Mouse (Mus musculus): Measurements from ENCODE around the gene Hap1. TPM values are rescaled to one million over a fixed set of nuclear protein-coding genes. Genes with fewer than 3 reads are reported as not detected.
"Not testable (repeated sequence)": the region's sequence is repeated elsewhere in the genome, so short reads cannot be mapped to it uniquely, and the experiment has no call there.

Hap1 gene
- polyA plus RNA-seq, 1 experiment from 2014 or later: 264 TPM

DNA sequence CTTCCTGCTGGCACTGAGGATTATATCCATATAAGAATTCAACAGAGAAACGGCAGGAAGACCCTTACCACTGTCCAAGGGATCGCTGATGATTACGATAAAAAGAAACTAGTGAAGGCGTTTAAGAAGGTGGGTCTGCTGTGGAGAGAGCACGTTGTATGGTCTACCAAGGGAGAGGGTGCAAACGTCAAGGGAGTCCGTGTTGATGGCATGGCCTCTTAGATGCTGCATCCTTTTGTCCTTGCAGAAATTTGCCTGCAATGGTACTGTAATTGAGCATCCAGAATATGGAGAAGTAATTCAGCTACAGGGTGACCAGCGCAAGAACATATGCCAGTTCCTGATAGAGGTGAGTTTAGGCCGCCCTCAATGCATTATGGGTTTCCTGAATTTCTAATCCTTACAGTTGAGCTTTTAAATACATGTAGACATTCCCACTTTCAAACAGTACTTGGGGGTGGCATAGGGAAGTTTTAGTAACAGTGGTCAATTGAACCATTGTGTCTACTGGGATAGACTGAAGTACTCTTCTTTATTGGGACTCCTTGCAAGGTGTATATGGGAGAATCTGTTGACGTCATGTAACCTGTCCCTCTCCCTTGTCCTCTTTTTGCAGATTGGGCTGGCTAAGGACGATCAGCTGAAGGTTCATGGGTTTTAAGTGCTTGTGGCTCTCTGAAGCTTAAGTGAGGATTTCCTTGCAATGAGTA lies 35.1 kb downstream of the Hap1 start:
- WGBS: 18% methylated on average over 11 of the region's 11 CpGs
- not testable (repeated sequence) for ATAC-seq (ENCODE audit: low FRiP score)
- peak overlapping the region; percentile 95 for H3K9ac ChIP-seq (replicated peaks)

DNA sequence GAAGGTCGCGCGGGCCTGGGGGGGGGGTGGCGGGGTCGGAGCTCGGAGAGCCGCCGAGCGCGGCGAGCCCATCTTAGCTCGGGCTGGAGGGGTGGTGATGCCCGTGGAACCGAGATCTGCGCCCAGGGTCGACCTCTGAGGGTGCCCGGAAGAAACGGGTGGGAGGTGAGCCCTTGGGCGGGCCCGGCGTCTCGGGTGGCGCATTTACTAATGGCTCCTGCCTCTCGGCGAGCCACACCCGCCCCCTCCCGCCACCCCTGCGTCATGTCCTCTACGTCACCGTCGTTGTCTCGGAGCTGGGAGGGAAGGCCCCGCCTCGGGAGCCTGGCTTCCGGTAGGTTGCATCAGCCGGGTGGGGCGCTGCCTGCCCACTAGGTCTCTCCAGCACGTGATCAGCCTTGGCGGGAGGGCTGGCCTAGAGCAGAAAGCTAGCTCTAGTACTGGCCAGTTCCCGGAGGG lies 35.7 kb downstream of the Hap1 start:
- H3K27ac ChIP-seq (replicated peaks): peak overlapping the region; percentile 99
- peak overlapping the region; percentile 79 for H3K4me2 ChIP-seq
- H3K4me3 ChIP-seq (replicated peaks): peak overlapping the region; percentile 76
- WGBS: 3% methylated on average over 39 of the region's 40 CpGs
- ATAC-seq (ENCODE audit: low FRiP score): peak; percentile 90
- no peaks in the 10 kb centered on the region for H3K9me3 ChIP-seq (replicated peaks)
- peaks cover 17% of the 10 kb centered on the region for H3K36me3 ChIP-seq
- H3K27me3 ChIP-seq (replicated peaks): no peaks in the 10 kb centered on the region
- H3K9ac ChIP-seq (replicated peaks): peak overlapping the region; percentile 95
- H3K4me1 ChIP-seq: peaks cover 18% of the 10 kb centered on the region

More for the DNA sequence above, 35.1 kb downstream of the Hap1 start:
- not testable (repeated sequence) for H3K9me3 ChIP-seq (replicated peaks); H3K27me3 ChIP-seq (replicated peaks)
- H3K4me1 ChIP-seq: peaks cover 18% of the 10 kb centered on the region
- peak overlapping the region; percentile 99 for H3K27ac ChIP-seq (replicated peaks)
- peak overlapping the region; percentile 79 for H3K4me2 ChIP-seq
- peak overlapping the region; percentile 76 for H3K4me3 ChIP-seq (replicated peaks)
- peaks cover 17% of the 10 kb centered on the region for H3K36me3 ChIP-seq

GRCm38 (mm10) chr11:100319492-100320171 lies 36.3 kb downstream of the Hap1 start, which contains the start of gene Eif1:
Gene Eif1 (plus strand): TSS chr11:100319885.
- whole genome bisulfite sequencing: under 1% methylated on average over 55 of the region's 58 CpGs

DNA sequence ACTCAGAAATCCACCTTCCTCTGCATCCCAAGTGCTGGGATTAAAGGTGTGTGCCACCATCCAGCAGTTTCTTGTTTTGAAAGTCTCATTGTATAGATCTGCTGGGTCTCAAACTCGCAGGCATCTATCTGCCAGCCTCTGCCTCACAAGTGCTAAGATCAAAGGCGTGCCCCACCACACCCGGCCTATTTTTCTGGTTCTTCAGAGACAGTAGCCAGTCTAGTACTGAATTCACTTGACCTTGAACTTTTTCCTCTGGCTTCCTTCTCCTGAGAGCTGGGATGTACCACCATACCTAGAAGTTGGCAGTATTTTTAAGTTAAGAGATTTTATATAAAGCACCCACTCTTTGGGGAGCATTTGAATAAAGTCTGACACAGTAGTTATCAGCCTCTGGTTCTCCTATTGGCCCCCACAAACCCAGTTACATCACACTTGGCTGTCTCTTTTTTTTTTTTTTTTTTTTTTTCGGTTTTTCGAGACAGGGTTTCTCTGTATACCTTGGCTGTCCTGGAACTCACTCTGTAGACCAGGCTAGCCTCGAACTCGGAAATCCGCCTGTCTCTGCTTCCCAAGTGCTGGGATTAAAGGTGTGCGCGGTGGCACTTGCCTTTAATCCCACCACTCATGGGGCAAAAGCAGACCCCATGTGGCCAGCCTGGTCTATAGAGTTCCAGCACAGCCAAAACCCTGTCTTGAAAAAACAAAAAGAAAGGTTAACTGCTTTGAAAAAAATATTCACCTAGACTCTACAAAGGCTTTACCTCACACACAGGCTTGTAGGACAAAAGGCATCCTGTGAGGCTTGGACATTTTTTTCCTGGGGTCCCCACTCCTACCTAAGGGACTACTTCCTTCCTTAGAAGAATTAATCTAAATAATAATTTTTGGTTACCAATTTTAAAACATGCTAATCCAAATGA lies 37.1 kb downstream of the Hap1 start:
- 92% methylated on average over 10 of the region's 10 CpGs for WGBS
- no peaks in the 10 kb centered on the region for H3K9me3 ChIP-seq (replicated peaks)
- H3K4me3 ChIP-seq (replicated peaks): peak overlapping the region; percentile 76
- H3K27me3 ChIP-seq (replicated peaks): no peaks in the 10 kb centered on the region
- 0 out of 2 replicates have a peak overlapping the region, but pooled peaks have one; percentile 42 for H3K9ac ChIP-seq (replicated peaks)
- peak overlapping the region; percentile 87 for H3K27ac ChIP-seq (replicated peaks)
- peaks cover 17% of the 10 kb centered on the region for H3K36me3 ChIP-seq
- peak overlapping the region; percentile 68 for H3K4me2 ChIP-seq
- H3K4me1 ChIP-seq: peaks cover 18% of the 10 kb centered on the region
- ATAC-seq (ENCODE audit: low FRiP score): 0 out of 2 replicates have a peak, but pooled peaks have one; percentile 2

More at GRCm38 (mm10) chr11:100319492-100320171, 36.3 kb downstream of the Hap1 start, which contains the start of gene Eif1:
- Histone ChIP-seq H3K4me3 (replicated peaks) (peak within 1 kb of the TSS; percentile 76), H3K4me2 (peak within 1 kb of the TSS; percentile 79), H3K27me3 (replicated peaks) (no peaks in the 10 kb centered on the region), H3K27ac (replicated peaks) (peak within 1 kb of the TSS; percentile 99), H3K9ac (replicated peaks) (peak within 1 kb of the TSS; percentile 95), H3K4me1 (peaks cover 18% of the 10 kb centered on the region), H3K9me3 (replicated peaks) (no peaks in the 10 kb centered on the region), H3K36me3 (peaks cover 17% of the 10 kb centered on the region)
- peak; percentile 92 for ATAC-seq (ENCODE audit: low FRiP score)

DNA sequence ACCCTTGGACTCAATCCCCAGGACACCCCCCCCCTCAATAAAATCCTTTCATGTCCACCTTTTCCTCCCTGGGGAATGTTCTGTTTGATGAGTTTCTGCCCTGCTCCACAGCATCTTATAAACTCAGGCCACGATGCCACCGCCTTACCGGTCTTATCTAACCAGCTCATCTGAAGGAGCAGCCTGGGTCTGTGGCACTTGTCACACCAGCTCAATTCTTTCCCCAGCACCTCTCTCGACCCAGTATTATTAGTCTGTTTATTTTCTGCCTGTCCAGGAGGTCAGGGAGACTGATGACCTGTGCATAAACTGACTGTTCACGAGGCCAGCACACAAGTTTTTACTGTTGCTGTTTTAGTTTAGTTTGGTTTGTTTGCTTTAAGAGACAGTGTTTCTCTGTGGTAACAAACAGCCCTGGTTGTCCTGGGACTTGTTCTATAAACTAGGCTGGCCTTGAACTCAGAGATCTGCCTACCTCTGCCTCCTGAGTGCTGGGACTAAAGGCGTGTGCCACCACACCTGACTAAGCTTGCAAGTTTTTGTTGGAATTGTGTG lies 38.0 kb downstream of the Hap1 start:
- H3K9ac ChIP-seq (replicated peaks): no peak overlapping the region
- peaks cover 18% of the 10 kb centered on the region for H3K4me1 ChIP-seq
- no peak for ATAC-seq (ENCODE audit: low FRiP score)
- no peak overlapping the region for H3K4me3 ChIP-seq (replicated peaks)
- no peak overlapping the region for H3K4me2 ChIP-seq
- H3K9me3 ChIP-seq (replicated peaks): no peaks in the 10 kb centered on the region
- H3K27ac ChIP-seq (replicated peaks): no peak overlapping the region
- 68% methylated on average over 6 of the region's 6 CpGs for WGBS
- no peaks in the 10 kb centered on the region for H3K27me3 ChIP-seq (replicated peaks)
- H3K36me3 ChIP-seq: peaks cover 17% of the 10 kb centered on the region

- Histone ChIP-seq H3K27ac (replicated peaks) (no peak overlapping the region), H3K4me1 (peaks cover 11% of the 10 kb centered on the region; the same call in 1 of the 2 replicates), H3K4me3 (replicated peaks) (no peak overlapping the region), H3K9ac (replicated peaks) (no peak overlapping the region), H3K27me3 (replicated peaks) (no peaks in the 10 kb centered on the region), H3K9me3 (replicated peaks) (no peaks in the 10 kb centered on the region), H3K36me3 (no peaks in the 10 kb centered on the region), H3K4me2 (no peak overlapping the region)
- no peak for ATAC-seq (ENCODE audit: low FRiP score)
- WGBS: 88% methylated on average over 5 of the region's 5 CpGs
These were observed 40.5 kb downstream of the Hap1 start for GRCm38 (mm10) chr11:100315439-100315838.

DNA sequence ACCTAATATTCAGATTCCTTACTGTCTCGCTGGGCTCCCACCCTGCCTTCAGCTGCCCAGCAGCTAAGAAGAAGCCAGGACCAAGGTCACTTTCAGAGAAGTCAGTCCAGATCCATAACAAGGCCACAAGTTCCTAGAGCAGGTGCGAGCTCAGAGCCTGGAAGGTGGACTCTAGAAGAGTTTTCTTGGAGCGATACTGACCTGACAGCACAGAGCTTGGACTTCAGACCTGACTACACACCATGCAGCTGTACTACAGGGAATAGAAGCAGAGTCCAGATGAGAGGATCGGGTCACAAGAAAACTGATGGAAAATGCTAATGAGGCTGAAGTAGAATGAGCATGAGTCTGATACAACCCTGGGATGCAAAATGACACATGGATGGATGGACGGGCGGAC lies 42.5 kb downstream of the Hap1 start:
- no peaks in the 10 kb centered on the region for H3K27me3 ChIP-seq (replicated peaks)
- ATAC-seq (ENCODE audit: low FRiP score): no peak
- H3K27ac ChIP-seq (replicated peaks): no peak overlapping the region
- no peak overlapping the region for H3K4me3 ChIP-seq (replicated peaks)
- H3K9me3 ChIP-seq (replicated peaks): no peaks in the 10 kb centered on the region
- no peaks in the 10 kb centered on the region for H3K36me3 ChIP-seq
- H3K9ac ChIP-seq (replicated peaks): no peak overlapping the region
- 91% methylated on average over 6 of the region's 6 CpGs for WGBS
- no peak overlapping the region for H3K4me2 ChIP-seq
- H3K4me1 ChIP-seq: peaks cover 7% of the 10 kb centered on the region; the same call in 1 of the 2 replicates

GRCm38 (mm10) chr11:100312096-100312679 lies 43.7 kb downstream of the Hap1 start:
- no peak for ATAC-seq (ENCODE audit: low FRiP score)

GRCm38 (mm10) chr11:100311656-100312055 lies 44.3 kb downstream of the Hap1 start:
- Histone ChIP-seq H3K9me3 (replicated peaks) (no peaks in the 10 kb centered on the region), H3K4me1 (peaks cover 7% of the 10 kb centered on the region; the same call in 1 of the 2 replicates), H3K36me3 (no peaks in the 10 kb centered on the region), H3K4me2 (no peak overlapping the region), H3K27me3 (replicated peaks) (no peaks in the 10 kb centered on the region), H3K27ac (replicated peaks) (no peak overlapping the region), H3K9ac (replicated peaks) (no peak overlapping the region), H3K4me3 (replicated peaks) (no peak overlapping the region)
- no peak for ATAC-seq (ENCODE audit: low FRiP score)
- 67% methylated on average over 1 of the region's 1 CpGs for WGBS

More at GRCm38 (mm10) chr11:100312096-100312679, 43.7 kb downstream of the Hap1 start:
- H3K36me3 ChIP-seq: no peaks in the 10 kb centered on the region
- H3K4me2 ChIP-seq: no peak overlapping the region
- no peaks in the 10 kb centered on the region for H3K9me3 ChIP-seq (replicated peaks)
- peaks cover 7% of the 10 kb centered on the region; the same call in 1 of the 2 replicates for H3K4me1 ChIP-seq
- no peak overlapping the region for H3K4me3 ChIP-seq (replicated peaks)
- H3K27me3 ChIP-seq (replicated peaks): no peaks in the 10 kb centered on the region
- H3K9ac ChIP-seq (replicated peaks): no peak overlapping the region; the same call in 1 of the 2 replicates
- H3K27ac ChIP-seq (replicated peaks): 0 out of 2 replicates have a peak overlapping the region, but pooled peaks have one; percentile 9
- 15% methylated on average over 5 of the region's 5 CpGs for WGBS

DNA sequence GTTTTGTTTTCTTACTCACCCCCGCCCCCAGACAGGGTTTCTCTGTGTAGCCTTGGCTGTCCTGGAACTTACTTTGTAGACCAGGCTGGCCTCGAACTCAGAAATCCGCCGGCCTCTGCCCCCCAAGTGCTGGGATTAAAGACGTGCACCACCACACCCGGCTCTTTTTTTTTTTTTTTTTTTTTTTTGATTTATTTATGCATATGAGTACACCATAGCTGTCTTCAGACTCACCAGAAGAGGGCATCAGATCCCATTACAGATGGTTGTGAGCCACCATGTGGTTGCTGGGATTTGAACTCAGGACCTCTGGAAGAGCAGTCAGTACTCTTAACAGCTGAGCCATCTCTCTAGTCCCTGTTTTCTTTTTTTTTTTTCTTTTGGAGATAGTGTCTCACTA lies 47.3 kb downstream of the Hap1 start:
- not testable (repeated sequence) for H3K27me3 ChIP-seq (replicated peaks)

More for the DNA sequence above, 47.3 kb downstream of the Hap1 start:
- H3K4me2 ChIP-seq; H3K9me3 ChIP-seq (replicated peaks); ATAC-seq (ENCODE audit: low FRiP score); H3K9ac ChIP-seq (replicated peaks); H3K4me1 ChIP-seq; H3K36me3 ChIP-seq; H3K27ac ChIP-seq (replicated peaks); H3K4me3 ChIP-seq (replicated peaks): not testable (repeated sequence)
- WGBS: 94% methylated on average over 6 of the region's 6 CpGs

Measured in neural tube, embryonic 15.5 days (tissue).